Mouse (Mus musculus): ENCODE measurements around the gene Osbp2. TPM values are rescaled to one million over a fixed set of nuclear protein-coding genes. Genes with fewer than 3 reads are reported as not detected.

The Osbp2 gene
- total and polyA plus RNA-seq, 3 experiments, result 0.22 TPM; not detected in 2

GRCm38 (mm10) chr11:3775263-3775644 lies 88.4 kb downstream of the Osbp2 start:
- TF ChIP-seq POLR2AphosphoS5 (IDR thresholded peaks at IDR 0.05; ENCODE audit: insufficient replicate concordance, low read depth, low read length), result no peak
- TF ChIP-seq GATA2 (IDR thresholded peaks at IDR 0.05; ENCODE audit: borderline replicate concordance, low read depth, low read length), result no peak
- no peak for TF ChIP-seq CTCF (IDR thresholded peaks at IDR 0.05; ENCODE audit: low read depth, low read length)
- no peak for TF ChIP-seq TAL1 (conservative IDR thresholded peaks at IDR 0.05; ENCODE audit: low read depth, low read length)
- TF ChIP-seq GATA1 (IDR thresholded peaks at IDR 0.05; ENCODE audit: borderline replicate concordance, low read length), result no peak
- no peak for ATAC-seq (ENCODE audit: extremely low read depth, insufficient number of reproducible peaks, low FRiP score, poor library complexity, severe bottlenecking)
- DNase-seq (ENCODE audit: low spot score), result no peak
- no peaks in the 10 kb centered on the region for H3K36me3 ChIP-seq (replicated peaks)
- H3K4me3 ChIP-seq (ENCODE audit: low read depth, low read length), result no peak overlapping the region
- H3K27me3 ChIP-seq (ENCODE audit: insufficient read depth, low read length), result no peaks in the 10 kb centered on the region
- H3K9me3 ChIP-seq (replicated peaks), result no peaks in the 10 kb centered on the region
- H3K4me1 ChIP-seq (ENCODE audit: insufficient read depth, low read depth, low read length), result no peaks in the 10 kb centered on the region

GRCm38 (mm10) chr11:3774463-3775262 lies 89.0 kb downstream of the Osbp2 start:
- no peak for ATAC-seq (ENCODE audit: extremely low read depth, insufficient number of reproducible peaks, low FRiP score, poor library complexity, severe bottlenecking)
- Histone ChIP-seq H3K4me3 (ENCODE audit: low read depth, low read length) (no peak overlapping the region), H3K27me3 (ENCODE audit: insufficient read depth, low read length) (no peaks in the 10 kb centered on the region), H3K36me3 (replicated peaks) (no peaks in the 10 kb centered on the region), H3K4me1 (ENCODE audit: insufficient read depth, low read depth, low read length) (no peaks in the 10 kb centered on the region), H3K9me3 (replicated peaks) (no peaks in the 10 kb centered on the region)
- no peak for DNase-seq (ENCODE audit: low spot score)
- TF ChIP-seq TAL1 (conservative IDR thresholded peaks at IDR 0.05; ENCODE audit: low read depth, low read length) (no peak), GATA1 (IDR thresholded peaks at IDR 0.05; ENCODE audit: borderline replicate concordance, low read length) (no peak), CTCF (IDR thresholded peaks at IDR 0.05; ENCODE audit: low read depth, low read length) (no peak), POLR2AphosphoS5 (IDR thresholded peaks at IDR 0.05; ENCODE audit: insufficient replicate concordance, low read depth, low read length) (no peak), GATA2 (IDR thresholded peaks at IDR 0.05; ENCODE audit: borderline replicate concordance, low read depth, low read length) (no peak)

GRCm38 (mm10) chr11:3773782-3774462 lies 89.8 kb downstream of the Osbp2 start:
- no peak for ATAC-seq (ENCODE audit: extremely low read depth, insufficient number of reproducible peaks, low FRiP score, poor library complexity, severe bottlenecking)
- H3K27me3 ChIP-seq (ENCODE audit: insufficient read depth, low read length), result no peaks in the 10 kb centered on the region

GRCm38 (mm10) chr11:3773136-3773535 lies 90.6 kb downstream of the Osbp2 start:
- DNase-seq (ENCODE audit: low spot score), result no peak
- no peaks in the 10 kb centered on the region for H3K4me1 ChIP-seq (ENCODE audit: insufficient read depth, low read depth, low read length)
- TF ChIP-seq TAL1 (conservative IDR thresholded peaks at IDR 0.05; ENCODE audit: low read depth, low read length) (no peak), GATA1 (IDR thresholded peaks at IDR 0.05; ENCODE audit: borderline replicate concordance, low read length) (no peak), CTCF (IDR thresholded peaks at IDR 0.05; ENCODE audit: low read depth, low read length) (no peak), POLR2AphosphoS5 (IDR thresholded peaks at IDR 0.05; ENCODE audit: insufficient replicate concordance, low read depth, low read length) (no peak), GATA2 (IDR thresholded peaks at IDR 0.05; ENCODE audit: borderline replicate concordance, low read depth, low read length) (no peak)
- H3K27me3 ChIP-seq (ENCODE audit: insufficient read depth, low read length), result no peaks in the 10 kb centered on the region
- ATAC-seq (ENCODE audit: extremely low read depth, insufficient number of reproducible peaks, low FRiP score, poor library complexity, severe bottlenecking), result no peak
- H3K9me3 ChIP-seq (replicated peaks), result no peaks in the 10 kb centered on the region
- no peaks in the 10 kb centered on the region for H3K36me3 ChIP-seq (replicated peaks)
- no peak overlapping the region for H3K4me3 ChIP-seq (ENCODE audit: low read depth, low read length)

More at GRCm38 (mm10) chr11:3773782-3774462, 89.8 kb downstream of the Osbp2 start:
- H3K9me3 ChIP-seq (replicated peaks), result no peaks in the 10 kb centered on the region
- no peak overlapping the region for H3K4me3 ChIP-seq (ENCODE audit: low read depth, low read length)
- no peak for DNase-seq (ENCODE audit: low spot score)
- H3K4me1 ChIP-seq (ENCODE audit: insufficient read depth, low read depth, low read length), result no peaks in the 10 kb centered on the region
- no peak for TF ChIP-seq TAL1 (conservative IDR thresholded peaks at IDR 0.05; ENCODE audit: low read depth, low read length)
- no peak for TF ChIP-seq POLR2AphosphoS5 (IDR thresholded peaks at IDR 0.05; ENCODE audit: insufficient replicate concordance, low read depth, low read length)
- TF ChIP-seq CTCF (IDR thresholded peaks at IDR 0.05; ENCODE audit: low read depth, low read length), result no peak
- TF ChIP-seq GATA1 (IDR thresholded peaks at IDR 0.05; ENCODE audit: borderline replicate concordance, low read length), result no peak
- TF ChIP-seq GATA2 (IDR thresholded peaks at IDR 0.05; ENCODE audit: borderline replicate concordance, low read depth, low read length), result no peak
- H3K36me3 ChIP-seq (replicated peaks), result no peaks in the 10 kb centered on the region

- DNase-seq (ENCODE audit: low spot score) (peak; percentile 11), ATAC-seq (ENCODE audit: extremely low read depth, insufficient number of reproducible peaks, low FRiP score, poor library complexity, severe bottlenecking) (no peak)
- no peaks in the 10 kb centered on the region for H3K27me3 ChIP-seq (ENCODE audit: insufficient read depth, low read length)
- H3K9me3 ChIP-seq (replicated peaks), result no peaks in the 10 kb centered on the region
- H3K4me3 ChIP-seq (ENCODE audit: low read depth, low read length), result no peak overlapping the region
- no peaks in the 10 kb centered on the region for H3K4me1 ChIP-seq (ENCODE audit: insufficient read depth, low read depth, low read length)
- peak; percentile 26; the same call in 1 of the 2 replicates for TF ChIP-seq CTCF (IDR thresholded peaks at IDR 0.05; ENCODE audit: low read depth, low read length)
- no peak for TF ChIP-seq TAL1 (conservative IDR thresholded peaks at IDR 0.05; ENCODE audit: low read depth, low read length)
- H3K36me3 ChIP-seq (replicated peaks), result no peaks in the 10 kb centered on the region
Measured at GRCm38 (mm10) chr11:3771348-3771747, 92.4 kb downstream of the Osbp2 start.

- DNase-seq (ENCODE audit: low spot score) (no peak), ATAC-seq (ENCODE audit: extremely low read depth, insufficient number of reproducible peaks, low FRiP score, poor library complexity, severe bottlenecking) (no peak)
- no peak overlapping the region for H3K4me3 ChIP-seq (ENCODE audit: low read depth, low read length)
- no peaks in the 10 kb centered on the region for H3K36me3 ChIP-seq (replicated peaks)
- no peak for TF ChIP-seq POLR2AphosphoS5 (IDR thresholded peaks at IDR 0.05; ENCODE audit: insufficient replicate concordance, low read depth, low read length)
- TF ChIP-seq CTCF (IDR thresholded peaks at IDR 0.05; ENCODE audit: low read depth, low read length), result no peak
- TF ChIP-seq GATA2 (IDR thresholded peaks at IDR 0.05; ENCODE audit: borderline replicate concordance, low read depth, low read length), result no peak
- no peak for TF ChIP-seq GATA1 (IDR thresholded peaks at IDR 0.05; ENCODE audit: borderline replicate concordance, low read length)
- no peak for TF ChIP-seq TAL1 (conservative IDR thresholded peaks at IDR 0.05; ENCODE audit: low read depth, low read length)
- no peaks in the 10 kb centered on the region for H3K4me1 ChIP-seq (ENCODE audit: insufficient read depth, low read depth, low read length)
- H3K27me3 ChIP-seq (ENCODE audit: insufficient read depth, low read length), result no peaks in the 10 kb centered on the region
- no peaks in the 10 kb centered on the region for H3K9me3 ChIP-seq (replicated peaks)
Measured at GRCm38 (mm10) chr11:3767830-3768229, 95.9 kb downstream of the Osbp2 start.
